8 mouse cellular contexts compared by ENCODE assay signal in the genomic region with DNA sequence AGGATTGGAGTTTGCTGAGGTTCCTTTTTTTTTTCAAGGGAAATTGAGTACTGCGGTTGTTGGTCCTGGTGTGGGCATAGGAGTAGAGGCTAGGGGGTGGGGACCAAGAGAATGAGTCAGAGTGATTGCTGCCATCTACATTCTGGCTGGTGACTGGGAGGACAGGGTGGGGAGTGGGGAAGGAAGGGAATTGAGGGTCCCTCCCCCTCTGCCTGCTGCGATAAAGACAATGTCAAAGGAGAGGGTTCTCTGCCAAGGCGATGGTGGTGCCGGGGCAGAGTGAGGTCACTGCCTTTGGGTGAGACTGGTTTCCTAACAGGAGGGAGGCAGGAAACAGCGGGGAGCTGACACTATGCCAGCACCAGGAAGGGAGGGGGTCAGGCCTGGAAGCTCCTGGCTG.
DNase-seq lines count a peak whose midpoint lies in the region; ATAC-seq and TF ChIP-seq lines count a peak whose summit lies in the region.

No protein-coding gene starts in this region.

- H3K9me3 ChIP-seq in forebrain, embryonic 16.5 days (ENCODE audit: control insufficient read depth, low read length): no peaks in the 10 kb centered on the region
- no peaks in the 10 kb centered on the region for H3K9me3 ChIP-seq in forebrain, embryonic 11.5 days (ENCODE audit: control insufficient read depth, low read length)
- no peaks in the 10 kb centered on the region for H3K9me3 ChIP-seq in midbrain, postnatal 0 days (ENCODE audit: low read length)

- no peak for TF ChIP-seq CTCF in midbrain, postnatal 0 days (IDR thresholded peaks at IDR 0.05)

- H3K27ac ChIP-seq in forebrain, embryonic 16.5 days (ENCODE audit: low read length): no peak overlapping the region
- H3K27ac ChIP-seq in forebrain, embryonic 11.5 days (ENCODE audit: low read depth, low read length): no peak overlapping the region
- H3K27ac ChIP-seq in midbrain, postnatal 0 days (ENCODE audit: low read depth, low read length): no peak overlapping the region

- no peak overlapping the region for H3K9ac ChIP-seq in forebrain, embryonic 16.5 days (replicated peaks; ENCODE audit: low read depth, low read length)
- no peak overlapping the region for H3K9ac ChIP-seq in forebrain, embryonic 11.5 days (ENCODE audit: low read length)
- no peak overlapping the region for H3K9ac ChIP-seq in midbrain, postnatal 0 days (replicated peaks; ENCODE audit: low read length, poor library complexity, severe bottlenecking)

- H3K36me3 ChIP-seq in forebrain, embryonic 16.5 days (ENCODE audit: control insufficient read depth, insufficient read depth): no peaks in the 10 kb centered on the region
- H3K36me3 ChIP-seq in forebrain, embryonic 11.5 days (ENCODE audit: control insufficient read depth, insufficient read depth, low read length): no peaks in the 10 kb centered on the region
- no peaks in the 10 kb centered on the region for H3K36me3 ChIP-seq in midbrain, postnatal 0 days (ENCODE audit: insufficient read depth, low read length)

- 52% methylated on average over 5 of the region's 5 CpGs for WGBS in forebrain, embryonic 16.5 days
- 75% methylated on average over 5 of the region's 5 CpGs for WGBS in forebrain, embryonic 11.5 days
- 62% methylated on average over 5 of the region's 5 CpGs for WGBS in midbrain, postnatal 0 days

- H3K4me1 ChIP-seq in forebrain, embryonic 16.5 days (replicated peaks; ENCODE audit: control insufficient read depth, insufficient read depth, low read length): peaks cover 4% of the 10 kb centered on the region; the same call in 1 of the 2 replicates
- H3K4me1 ChIP-seq in forebrain, embryonic 11.5 days (replicated peaks; ENCODE audit: control insufficient read depth, insufficient read depth, low read length): no peaks in the 10 kb centered on the region
- H3K4me1 ChIP-seq in midbrain, postnatal 0 days (ENCODE audit: insufficient read depth, low read length): no peaks in the 10 kb centered on the region

- no peak overlapping the region for H3K4me2 ChIP-seq in forebrain, embryonic 16.5 days (ENCODE audit: low read length)
- H3K4me2 ChIP-seq in forebrain, embryonic 11.5 days (ENCODE audit: low read depth, low read length, severe bottlenecking): no peak overlapping the region
- H3K4me2 ChIP-seq in midbrain, postnatal 0 days (ENCODE audit: low read depth, low read length, poor library complexity, severe bottlenecking): no peak overlapping the region

- no peaks in the 10 kb centered on the region for H3K27me3 ChIP-seq in forebrain, embryonic 16.5 days (replicated peaks; ENCODE audit: control insufficient read depth, insufficient read depth, low read length)
- no peaks in the 10 kb centered on the region for H3K27me3 ChIP-seq in forebrain, embryonic 11.5 days (ENCODE audit: control insufficient read depth, insufficient read depth, low read length)
- no peaks in the 10 kb centered on the region for H3K27me3 ChIP-seq in midbrain, postnatal 0 days (ENCODE audit: insufficient read depth, low read length)

- no peak overlapping the region for H3K4me3 ChIP-seq in forebrain, embryonic 16.5 days (replicated peaks; ENCODE audit: low read length)
- no peak overlapping the region for H3K4me3 ChIP-seq in forebrain, embryonic 11.5 days (ENCODE audit: low read depth, low read length)
- H3K4me3 ChIP-seq in midbrain, postnatal 0 days (ENCODE audit: low read depth, low read length): no peak overlapping the region

- 0 out of 2 replicates have a peak, but pooled peaks have one; percentile 20 for ATAC-seq in forebrain, embryonic 16.5 days
- no peak for ATAC-seq in forebrain, embryonic 11.5 days (replicated peaks; ENCODE audit: low FRiP score)
- no peak for ATAC-seq in erythroid progenitor cell, adult 5-6 weeks (replicated peaks; ENCODE audit: low FRiP score, poor library complexity, severe bottlenecking)
- ATAC-seq in midbrain, postnatal 0 days (ENCODE audit: low FRiP score): no peak

- no peak for DNase-seq in forebrain, embryonic 11.5 days (ENCODE audit: low spot score)
- DNase-seq in adrenal gland, adult 8-10 months: peak; percentile 18
- DNase-seq in heart, postnatal 14 days: peak; percentile 17 to 29
- DNase-seq in lung, postnatal 10 days: peak; percentile 86
- no peak for DNase-seq in midbrain, postnatal 0 days (ENCODE audit: low spot score)
- DNase-seq in right cerebral cortex, postnatal 4 days: no peak

- intact Hi-C loops in heart, postnatal 14 days (cut with DNase I): no loop called here

Comparison
In these comparisons a context has a peak if more than half of its experiments do, and no peak if none do; other contexts are left out.
1. DNase-seq: peak in adrenal gland, adult 8-10 months (single experiment), heart, postnatal 14 days (2 of 2) and lung, postnatal 10 days (single experiment); none in forebrain, embryonic 11.5 days (single experiment), midbrain, postnatal 0 days (single experiment) and right cerebral cortex, postnatal 4 days (single experiment).